In genomic region chr13:16204097-16204496, GRCm38 (mm10) we compare ENCODE assay signal across 19 mouse cellular contexts.
"Had no signal": no experiment of that assay in that cellular context is flagged by ENCODE, and none has a peak within 500 bp of the region (broad histone marks: within the 10 kb centered on the region; RNA-seq: fewer than 3 reads in every experiment).

No protein-coding gene starts in this region.

- H3K9me3 ChIP-seq: liver, embryonic 13.5 days; megakaryocyte, embryonic 14.5 days; midbrain, embryonic 10.5 days; midbrain, embryonic 13.5 days had no signal

- H3K4me3 ChIP-seq: left cerebral cortex, adult 2 months; liver, embryonic 13.5 days; megakaryocyte, embryonic 14.5 days; midbrain, embryonic 10.5 days; midbrain, embryonic 13.5 days had no signal

- ATAC-seq: midbrain, embryonic 13.5 days; midbrain, embryonic 16.5 days had no signal

- H3K27ac ChIP-seq: left cerebral cortex, adult 2 months; liver, embryonic 13.5 days; midbrain, embryonic 10.5 days; midbrain, embryonic 13.5 days; stomach, postnatal 0 days had no signal

- H3K9ac ChIP-seq: liver, embryonic 13.5 days; midbrain, embryonic 13.5 days had no signal

- H3K4me2 ChIP-seq: liver, embryonic 13.5 days; midbrain, embryonic 13.5 days had no signal

- H3K4me1 ChIP-seq: liver, embryonic 13.5 days; megakaryocyte, embryonic 14.5 days; midbrain, embryonic 10.5 days; midbrain, embryonic 13.5 days had no signal

- H3K36me3 ChIP-seq: liver, embryonic 13.5 days; midbrain, embryonic 10.5 days; midbrain, embryonic 13.5 days had no signal

- H3K27me3 ChIP-seq: liver, embryonic 13.5 days; megakaryocyte, embryonic 14.5 days; midbrain, embryonic 13.5 days had no signal

- DNase-seq: kidney, adult 8-10 months; kidney, postnatal 14 days; kidney, postnatal 4 days; liver, embryonic 13.5 days; lung, adult 2 months; lung, postnatal 14 days; lung, postnatal 4 days; right cerebral cortex, adult 18-20 months; right cerebral cortex, postnatal 14 days; right cerebral cortex, postnatal 4 days; thymus, adult 2 months; thymus, postnatal 14 days; thymus, postnatal 4 days had no signal
